Mouse (Mus musculus): ENCODE measurements around the gene 1700029H14Rik.

The 1700029H14Rik gene

DNA sequence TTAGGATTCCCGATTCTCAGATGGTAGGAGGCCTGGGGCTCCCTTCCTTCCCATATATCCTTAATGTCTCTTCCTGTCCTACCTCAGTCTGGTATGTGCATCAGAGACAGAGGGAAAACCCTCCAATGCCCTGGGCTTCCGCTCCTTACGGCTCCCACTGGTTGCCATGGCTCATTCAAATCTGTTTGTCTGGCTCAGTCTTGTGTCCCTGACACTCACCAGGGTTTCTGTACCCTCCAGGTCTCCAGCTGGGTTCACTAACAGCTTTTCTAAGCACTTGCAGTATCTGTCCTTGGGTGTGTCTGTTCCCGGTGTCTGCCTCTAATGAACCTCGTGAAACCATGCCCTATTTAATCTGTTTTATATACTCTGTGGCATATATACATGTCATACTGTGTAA lies 20.7 kb downstream of the 1700029H14Rik start:
- DNase-seq (ENCODE audit: low spot score): no peak

DNA sequence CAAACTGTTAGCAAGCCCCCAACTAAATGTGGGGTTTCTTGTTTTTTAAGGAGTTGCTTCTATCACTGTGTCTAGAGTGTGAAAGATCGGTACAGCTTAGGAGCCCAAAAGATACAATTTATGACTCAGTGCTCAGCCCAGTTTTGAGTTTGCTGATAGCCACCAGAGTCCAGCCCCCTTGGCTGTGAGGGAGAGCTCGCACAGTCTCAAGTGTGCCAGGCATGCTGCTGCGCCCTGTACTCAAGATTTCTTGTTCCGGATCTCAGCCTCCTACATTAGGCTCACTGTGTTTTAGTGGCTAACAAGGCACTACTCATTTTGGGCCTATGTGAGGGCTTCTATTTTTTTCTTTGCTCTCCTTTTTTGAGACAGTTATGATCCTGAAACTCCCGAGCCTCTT lies 22.1 kb downstream of the 1700029H14Rik start:
- no peak for DNase-seq (ENCODE audit: low spot score)

DNA sequence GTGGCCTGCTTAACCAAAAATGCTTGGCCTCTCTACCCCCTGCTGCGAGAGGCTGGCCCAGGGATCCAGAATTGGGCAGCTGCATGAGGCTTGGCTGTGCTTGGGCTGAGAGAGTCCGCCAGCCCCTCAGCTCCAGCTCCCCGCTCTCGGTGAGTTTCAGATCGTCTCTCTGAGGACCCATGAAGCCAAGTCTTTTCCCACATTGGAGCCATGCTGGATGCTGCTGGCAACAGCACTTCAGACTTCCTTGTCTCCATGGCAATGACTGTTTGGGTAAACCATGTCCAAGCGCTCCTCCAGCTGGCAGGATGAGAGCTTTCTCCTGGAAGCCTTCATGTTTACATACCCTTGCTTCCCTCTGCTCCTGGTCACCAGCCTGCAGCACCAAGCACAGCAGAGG lies 23.4 kb downstream of the 1700029H14Rik start:
- DNase-seq (ENCODE audit: low spot score): no peak

DNA sequence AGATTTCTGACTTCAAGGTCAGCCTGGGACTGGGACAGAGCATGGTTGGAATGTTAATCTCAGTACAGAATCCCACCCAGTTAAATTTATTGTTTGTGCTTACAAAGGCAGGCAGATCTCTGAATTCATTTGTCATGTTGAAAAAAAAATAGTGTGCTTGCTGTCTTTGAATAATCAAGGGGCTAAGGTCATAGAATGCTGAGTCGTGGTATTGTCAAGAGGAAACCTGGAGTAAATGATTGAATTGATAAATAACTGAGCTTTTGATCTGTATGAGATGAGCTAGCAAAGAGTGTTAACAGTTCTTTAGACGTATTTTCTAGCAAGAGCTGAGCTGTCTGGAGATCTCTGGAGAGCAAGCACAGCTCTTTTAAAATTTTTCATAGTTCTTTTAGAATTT lies 25.2 kb downstream of the 1700029H14Rik start:
- no peak for DNase-seq (ENCODE audit: low spot score)

DNA sequence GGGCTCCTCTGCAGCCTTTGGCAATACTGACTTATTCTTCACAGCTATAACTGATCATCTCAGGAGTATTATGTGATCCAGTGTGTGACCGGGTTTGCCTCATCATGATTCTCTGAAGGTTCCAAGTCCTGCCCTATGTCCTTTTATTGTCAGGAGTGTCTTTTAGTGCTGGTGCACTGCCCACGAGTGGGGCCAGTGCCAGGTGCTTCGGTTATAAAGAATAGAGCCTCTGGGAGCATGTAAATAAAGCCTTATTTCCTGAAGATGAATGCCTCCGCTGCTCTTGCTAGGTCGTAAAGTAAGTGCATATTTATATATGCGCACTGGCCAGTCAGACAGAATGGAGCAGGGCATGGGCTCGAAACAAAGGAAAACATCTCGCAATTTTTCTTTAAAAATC lies 29.1 kb downstream of the 1700029H14Rik start:
- DNase-seq (ENCODE audit: low spot score): no peak

DNA sequence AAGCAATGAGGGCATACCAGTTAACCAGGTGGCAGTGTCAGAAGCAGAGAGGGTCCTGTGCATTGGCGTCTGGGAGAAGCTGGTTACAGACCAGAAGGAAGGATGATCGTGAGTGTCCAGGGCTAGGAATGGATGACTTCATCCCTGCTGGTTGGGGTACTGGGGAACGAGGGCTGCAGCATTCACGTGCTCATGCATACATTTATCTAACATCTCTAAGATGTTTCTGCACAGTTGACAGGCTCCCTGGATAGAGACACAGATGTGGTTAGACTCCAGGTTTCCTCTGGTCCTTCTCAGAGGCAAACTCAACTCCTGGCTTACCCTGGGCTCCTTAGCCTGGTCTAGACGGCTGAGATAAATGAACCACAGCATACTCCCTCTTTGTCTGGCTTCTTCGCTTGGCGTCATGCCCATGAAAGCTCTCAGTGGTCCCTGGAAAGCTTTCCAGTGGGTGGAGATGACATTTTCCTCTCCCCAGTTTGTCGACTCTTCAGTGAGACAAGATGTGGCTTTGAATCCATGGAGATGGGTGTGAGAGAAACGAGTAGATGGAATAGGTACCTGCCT lies 30.6 kb downstream of the 1700029H14Rik start:
- no peak for DNase-seq (ENCODE audit: low spot score)

DNA sequence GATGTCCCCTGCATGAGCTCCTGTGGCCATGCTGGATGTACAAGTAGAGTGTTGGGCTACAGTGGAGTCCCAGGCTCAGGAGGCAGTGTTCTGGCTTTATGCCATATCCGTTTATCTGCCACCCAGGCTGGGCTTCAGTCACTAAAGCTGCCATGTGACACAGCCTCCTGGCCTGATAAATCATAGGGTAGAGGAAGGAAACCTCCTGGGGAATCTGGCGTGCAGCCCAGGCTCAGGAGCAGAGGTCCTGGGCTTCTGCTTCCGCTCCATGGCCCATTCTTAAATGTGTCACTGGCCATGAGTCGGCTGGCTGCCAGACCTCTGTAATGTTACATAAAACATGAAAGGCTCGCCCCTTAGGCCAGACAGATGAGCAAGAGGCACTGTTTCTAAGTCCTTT lies 31.3 kb downstream of the 1700029H14Rik start:
- peak; percentile 63 for DNase-seq (ENCODE audit: low spot score)

DNA sequence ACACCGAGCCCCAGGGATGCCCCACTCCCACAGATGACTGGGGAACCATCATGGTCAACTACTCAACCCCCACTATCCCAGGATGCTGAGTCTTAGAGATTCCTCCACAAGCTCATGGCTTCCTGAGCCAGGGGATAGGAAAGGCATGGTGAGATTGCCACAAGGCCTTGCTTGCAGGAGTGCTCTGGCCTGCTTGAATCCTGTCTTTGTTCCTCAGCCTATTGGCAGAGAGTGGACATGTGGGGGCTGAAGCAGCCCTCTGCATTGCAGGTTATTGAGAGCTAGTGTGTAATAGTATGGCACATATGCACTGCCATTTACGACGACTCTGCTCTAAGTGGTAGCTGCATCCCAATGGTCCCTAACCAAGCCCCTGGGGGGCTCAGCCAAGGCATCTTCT lies 31.9 kb downstream of the 1700029H14Rik start:
- DNase-seq (ENCODE audit: low spot score): no peak

DNA sequence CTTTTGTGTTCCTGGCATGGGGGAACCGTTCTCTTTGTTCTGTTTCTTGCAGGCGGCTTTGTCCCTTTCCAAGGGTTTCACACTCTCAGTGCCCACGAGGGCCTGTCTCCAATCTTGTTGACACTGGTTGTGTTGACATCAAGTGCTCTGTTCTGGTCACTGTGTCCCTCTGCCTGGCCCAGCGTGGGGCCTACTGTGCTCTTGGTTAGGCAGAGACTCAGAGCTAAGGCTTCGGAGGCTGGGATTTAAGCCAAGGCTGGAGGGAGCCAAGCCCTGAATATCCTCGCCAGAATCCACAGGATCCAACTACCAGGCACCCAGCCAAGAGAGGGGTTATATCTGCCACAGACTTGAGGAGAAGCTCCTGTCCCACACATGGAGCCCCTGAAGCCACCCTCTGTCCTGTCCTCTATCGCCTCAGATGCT lies 32.4 kb downstream of the 1700029H14Rik start:
- peak; percentile 66 for DNase-seq (ENCODE audit: low spot score)

DNA sequence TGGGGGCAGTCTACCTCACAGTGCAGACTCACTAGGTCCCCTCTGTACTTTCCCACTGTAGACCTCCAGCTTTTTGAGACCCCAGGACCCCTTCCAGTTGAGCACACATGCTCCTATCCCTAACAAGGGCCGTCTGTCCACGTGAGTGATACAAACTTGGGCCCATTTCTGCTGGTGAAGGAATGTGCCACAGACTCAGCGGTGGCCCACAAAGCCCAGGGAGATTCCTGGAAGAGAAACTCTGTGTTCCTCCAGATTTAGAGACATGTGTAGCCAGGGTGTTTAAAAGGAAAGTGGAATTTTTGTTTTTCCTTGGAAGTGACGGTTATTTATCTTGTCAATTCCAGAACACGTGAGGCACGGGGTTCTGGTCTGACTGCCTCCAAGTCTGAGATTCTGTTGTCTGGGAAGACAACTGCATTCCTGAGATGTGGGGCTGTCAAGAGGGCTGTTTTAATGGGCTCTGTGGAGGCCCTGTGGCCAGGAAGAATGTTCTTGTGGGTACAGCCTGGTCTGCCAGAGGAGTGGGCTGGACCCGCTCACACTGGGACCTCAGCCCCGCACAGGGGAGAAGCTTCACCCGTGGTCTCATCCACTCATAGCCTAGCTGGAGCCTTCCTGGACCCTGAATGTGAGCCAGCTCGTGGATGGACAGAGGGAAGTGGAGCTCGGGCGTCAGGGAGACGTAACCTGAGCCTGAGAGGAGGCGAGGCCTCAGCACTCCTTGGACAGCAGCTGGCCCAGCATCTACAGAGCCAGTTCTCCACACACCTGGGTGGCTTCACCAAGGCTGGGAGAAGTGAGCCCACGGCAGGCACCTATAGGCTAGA lies 33.0 kb downstream of the 1700029H14Rik start:
- no peak for DNase-seq (ENCODE audit: low spot score)

DNA sequence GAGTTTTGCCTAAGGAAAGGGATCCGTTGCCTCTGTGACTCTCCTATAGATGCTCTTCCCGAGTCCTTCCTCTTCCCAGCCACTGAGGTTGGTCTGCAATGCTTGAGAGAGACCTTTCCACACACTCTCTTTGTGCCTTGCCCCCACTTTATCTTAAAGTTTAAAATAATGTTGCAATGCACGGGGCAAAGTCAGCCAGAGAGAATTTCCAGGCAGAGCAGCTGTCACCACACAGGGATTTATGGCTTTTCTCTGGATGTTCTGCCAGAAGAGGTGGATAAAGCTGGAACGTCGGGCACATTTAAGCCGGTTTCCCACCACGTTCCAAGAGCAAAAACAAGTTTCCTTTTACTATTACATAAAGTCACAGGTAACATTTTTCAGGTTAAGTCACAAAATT lies 40.9 kb downstream of the 1700029H14Rik start:
- DNase-seq (ENCODE audit: low spot score): no peak

DNA sequence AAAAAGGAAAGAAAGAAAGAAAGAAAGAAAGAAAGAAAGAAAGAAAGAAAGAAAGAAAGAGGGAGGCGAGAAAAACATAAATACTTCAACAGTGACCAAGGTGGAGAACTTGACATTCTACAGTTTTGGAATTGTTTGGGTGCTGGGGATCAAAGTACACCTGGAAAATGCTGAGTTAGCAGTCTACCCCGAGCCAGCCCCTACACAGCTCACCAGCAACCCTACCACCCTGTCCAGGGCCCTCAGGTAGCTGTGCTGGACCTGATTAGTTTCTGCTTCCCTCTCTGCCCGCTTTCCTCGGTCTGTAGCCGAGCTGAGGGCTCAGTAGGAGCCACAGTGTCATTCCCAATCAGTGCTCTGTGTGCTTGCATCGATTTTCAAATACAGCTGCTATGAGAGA lies 41.9 kb downstream of the 1700029H14Rik start:
- no peak for DNase-seq (ENCODE audit: low spot score)

DNA sequence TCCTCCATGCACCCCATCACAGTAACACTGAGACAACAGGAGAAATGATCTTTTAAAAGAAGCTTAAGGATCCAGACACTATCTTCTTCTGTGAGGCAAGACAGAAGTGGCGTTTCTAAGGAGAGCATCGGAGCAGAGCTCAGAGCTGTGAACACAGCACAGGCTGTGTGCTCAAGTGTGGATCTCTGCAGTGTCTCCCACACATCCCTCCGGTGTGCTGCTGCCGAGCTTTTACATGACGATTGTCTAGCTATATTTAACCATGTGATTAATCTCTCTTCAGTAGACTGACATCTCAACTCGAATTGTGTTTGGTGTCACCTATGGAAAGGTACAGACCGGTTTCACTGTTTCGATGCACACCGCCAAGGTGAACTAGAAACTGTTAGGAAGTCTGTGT lies 42.8 kb downstream of the 1700029H14Rik start:
- DNase-seq (ENCODE audit: low spot score): no peak

DNA sequence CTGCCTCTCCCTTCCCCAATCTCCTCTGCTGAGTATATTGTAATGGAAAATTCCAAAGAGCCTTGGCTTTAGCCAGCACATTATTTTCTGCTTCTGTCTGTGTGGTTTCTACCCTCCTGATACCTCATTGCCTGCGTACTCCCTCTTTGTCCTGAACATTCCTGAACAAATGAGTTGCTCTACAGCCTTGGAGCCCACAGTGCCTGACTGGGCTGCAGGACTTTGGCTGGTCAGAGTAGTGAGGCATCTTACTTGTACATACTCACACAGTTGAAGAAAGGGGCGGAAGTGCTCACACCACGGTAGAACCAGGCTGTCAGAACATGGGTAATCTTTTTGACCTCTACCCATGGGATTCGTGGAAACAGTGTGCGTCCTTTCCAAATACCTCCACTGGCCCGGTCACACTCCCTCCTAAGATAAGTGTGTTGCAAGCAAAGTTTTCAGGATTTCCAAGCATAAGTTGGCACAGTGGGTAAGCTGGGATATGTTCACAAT lies 44.9 kb downstream of the 1700029H14Rik start:
- DNase-seq (ENCODE audit: low spot score): no peak

DNA sequence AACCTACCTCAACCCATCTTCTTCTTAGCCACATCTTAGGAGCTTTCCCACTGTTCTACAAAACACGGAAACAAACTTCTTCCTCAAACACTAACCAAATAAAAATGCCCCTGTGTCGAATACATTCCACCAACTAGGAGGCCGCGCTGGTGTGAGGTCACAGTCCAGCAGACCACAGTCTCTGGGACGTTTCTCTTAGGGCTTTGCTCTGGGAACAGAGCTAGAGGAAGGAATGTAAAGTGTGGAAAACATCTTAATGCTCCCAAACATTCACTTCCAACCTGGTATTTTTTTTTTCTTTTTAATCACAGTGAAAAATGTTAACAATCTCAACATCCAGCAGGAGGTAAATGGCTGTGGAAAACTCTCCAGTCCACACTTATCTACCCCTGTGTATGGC lies 45.5 kb downstream of the 1700029H14Rik start:
- DNase-seq (ENCODE audit: low spot score): no peak

DNA sequence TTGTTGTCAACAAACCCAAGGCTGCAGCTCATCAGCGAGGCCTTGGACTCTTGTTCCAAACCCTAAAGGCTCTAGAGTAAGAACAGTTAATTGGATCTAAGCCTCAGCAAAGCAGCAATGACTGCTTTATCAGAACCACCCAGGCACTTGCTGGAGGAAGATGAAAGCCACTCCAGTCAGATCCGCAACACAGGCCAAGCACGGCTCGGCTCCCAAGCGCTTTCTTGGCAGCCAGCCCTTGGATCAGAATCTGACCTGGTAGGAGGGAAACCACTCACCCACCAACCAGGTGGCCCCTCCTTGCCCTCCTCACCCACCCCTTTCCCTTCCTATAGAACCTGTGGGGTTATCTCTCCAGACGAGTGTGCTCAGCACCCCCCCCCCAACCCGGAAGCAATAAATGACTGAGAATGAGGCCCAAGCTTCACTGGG lies 46.2 kb downstream of the 1700029H14Rik start:
- DNase-seq (ENCODE audit: low spot score): no peak

DNA sequence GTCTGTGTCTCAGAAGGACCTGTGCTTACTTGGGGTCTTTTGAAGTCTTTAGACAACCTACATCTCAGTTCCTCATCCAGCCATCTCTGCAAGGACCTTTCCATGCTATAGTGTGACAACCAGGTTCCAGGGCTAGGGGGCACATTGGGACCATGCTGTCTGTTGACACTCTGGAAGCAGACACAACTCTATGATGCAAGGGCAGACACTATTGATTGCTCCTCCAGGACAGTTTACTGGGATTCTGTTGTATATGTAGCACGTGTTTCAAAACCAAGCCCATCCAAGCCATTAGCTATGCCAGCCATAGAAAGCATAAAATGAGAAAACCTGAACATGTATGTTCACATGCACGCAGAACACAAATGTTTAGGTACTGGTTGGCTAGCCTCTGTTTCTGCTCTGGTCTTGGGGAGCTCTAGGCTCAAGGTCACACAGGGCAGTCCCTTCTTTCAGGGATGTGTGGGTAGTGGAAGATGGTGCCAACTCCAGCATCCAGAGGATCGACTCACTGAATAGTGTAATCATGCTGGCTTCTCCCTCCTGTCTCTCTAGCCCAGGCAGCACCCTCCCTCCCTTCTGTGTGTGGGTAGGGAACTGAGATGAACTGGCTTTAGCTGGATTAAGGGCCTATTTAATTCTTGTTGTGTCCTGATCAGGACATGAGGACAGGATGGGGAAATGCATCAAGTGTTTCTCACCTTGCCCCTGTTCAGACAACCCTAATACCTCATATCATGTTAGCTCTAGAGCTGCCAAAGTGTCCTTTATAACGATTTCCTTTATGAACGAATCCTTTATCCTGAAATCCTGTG lies 48.5 kb downstream of the 1700029H14Rik start:
- no peak for DNase-seq (ENCODE audit: low spot score)

DNA sequence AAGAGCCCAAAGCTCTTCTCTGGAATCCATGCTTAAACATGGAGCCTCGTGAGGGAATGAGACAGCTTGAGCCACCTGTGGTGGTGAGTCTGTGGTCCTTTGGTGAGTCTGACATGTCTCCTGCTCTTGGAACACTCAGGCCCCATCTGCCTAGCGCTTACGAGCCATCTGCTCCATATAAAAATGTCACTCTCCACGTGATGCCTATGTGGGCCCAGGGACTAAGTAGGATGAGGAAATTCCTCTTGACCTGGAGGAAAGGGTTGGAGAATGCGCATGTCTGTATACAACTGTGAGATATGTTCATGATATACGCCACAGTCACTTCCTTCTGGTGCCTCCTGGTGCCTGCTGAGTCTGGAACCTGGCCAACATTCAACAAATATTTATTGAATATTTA lies 49.6 kb downstream of the 1700029H14Rik start:
- DNase-seq (ENCODE audit: low spot score): no peak

DNA sequence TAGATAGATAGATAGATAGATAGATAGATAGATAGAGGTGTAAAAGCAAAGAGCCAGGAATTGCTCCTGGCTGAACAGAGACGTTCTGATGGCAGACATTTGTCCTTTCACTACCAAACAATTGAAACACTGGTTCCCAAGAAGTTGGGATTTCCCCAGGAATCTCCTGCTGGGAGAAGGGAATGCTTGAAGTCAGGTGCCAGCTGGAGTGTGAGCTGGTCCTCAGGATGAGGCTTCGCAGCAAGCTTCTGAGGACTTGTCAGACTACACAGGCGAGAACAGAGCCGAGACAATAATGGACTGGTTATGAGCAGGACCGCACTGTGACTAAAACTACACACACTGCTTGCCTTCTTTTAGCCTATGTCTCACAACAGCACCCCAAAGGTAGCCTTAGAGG lies 50.2 kb downstream of the 1700029H14Rik start:
- no peak for DNase-seq (ENCODE audit: low spot score)

DNA sequence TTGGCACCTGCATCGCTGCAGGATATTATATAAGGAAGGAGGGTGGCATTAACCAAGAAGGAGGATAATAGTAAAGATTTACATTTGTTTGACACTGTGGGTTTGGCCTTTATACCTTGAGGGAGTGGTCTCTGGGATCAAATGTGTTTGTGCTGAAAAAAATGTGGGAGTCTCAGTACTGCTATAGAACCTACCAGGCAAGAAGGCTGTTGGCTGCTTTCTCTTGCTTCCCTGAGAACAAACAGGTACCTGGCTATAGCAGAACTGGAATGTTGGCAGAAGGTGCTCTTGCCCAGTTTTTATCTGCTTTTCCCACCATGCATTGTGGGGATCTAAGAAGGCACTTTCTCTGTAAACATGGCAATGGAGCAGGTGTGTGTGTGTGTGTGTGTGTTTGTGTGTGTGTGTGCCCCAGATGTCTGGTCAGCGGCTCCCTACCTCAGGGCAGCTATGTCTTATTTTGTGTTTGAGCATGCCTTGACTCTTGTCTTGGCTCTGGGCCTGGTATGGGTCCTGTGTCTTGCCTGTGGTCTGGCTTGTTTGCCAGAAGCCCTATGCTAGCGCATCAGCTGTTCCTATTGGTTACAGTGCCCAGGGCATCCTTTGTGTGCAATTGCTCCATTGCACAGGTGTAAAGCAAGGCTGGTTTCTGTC lies 54.9 kb downstream of the 1700029H14Rik start:
- DNase-seq (ENCODE audit: low spot score): no peak

DNA sequence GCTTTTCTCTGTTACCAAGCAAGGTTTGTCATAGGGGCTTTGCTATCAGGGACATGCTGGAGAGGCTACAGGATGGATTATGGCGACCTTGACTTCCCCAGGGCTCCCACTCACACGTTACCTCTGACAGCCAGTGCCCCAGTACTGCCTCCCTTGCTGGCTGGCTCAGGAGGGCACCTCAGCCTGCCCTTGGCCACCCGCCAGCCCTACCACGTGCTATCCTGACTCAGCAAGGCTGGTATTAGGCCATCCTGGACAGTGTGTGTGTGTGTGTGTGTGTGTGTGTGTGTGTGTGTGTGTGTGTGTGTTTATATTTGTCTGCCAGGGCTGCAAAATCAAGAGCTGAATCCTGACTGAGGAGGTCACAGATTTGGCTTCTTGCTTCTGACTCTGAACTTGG lies 55.4 kb downstream of the 1700029H14Rik start:
- peak; percentile 59 for DNase-seq (ENCODE audit: low spot score)

Data from ovary, postnatal 10 days (tissue).